Mouse (Mus musculus): ENCODE results near the gene Fbxo45.

The Fbxo45 gene

DNA sequence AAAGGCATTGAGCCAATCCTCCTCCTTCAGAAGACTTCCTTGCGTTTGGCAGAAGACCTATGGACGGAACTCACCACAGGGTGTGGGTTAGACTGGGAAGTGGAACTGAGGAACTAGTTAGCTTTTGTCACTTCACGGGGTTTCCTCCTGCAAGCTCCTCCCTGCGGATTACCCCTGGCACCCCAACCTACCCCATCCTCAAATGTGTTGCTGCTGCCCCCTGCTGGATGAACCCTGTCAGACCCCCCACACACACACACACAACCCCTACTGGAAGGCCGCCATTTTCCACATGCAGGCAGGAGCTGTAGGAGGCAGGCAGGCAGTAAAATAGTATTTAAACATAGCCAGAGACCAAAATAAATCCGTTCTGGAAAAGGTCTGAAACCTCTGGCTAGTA is 44.3 kb downstream of the Fbxo45 start:
- peak; percentile 88 to 94 for DNase-seq (ENCODE audit: low spot score in 2 of 2)

GRCm38 (mm10) chr16:32201004-32201325 is 46.0 kb downstream of the Fbxo45 start:
- DNase-seq (ENCODE audit: low spot score in 2 of 2), result no peak

- peak; percentile 34 to 39 for DNase-seq (ENCODE audit: low spot score in 2 of 2)
These were observed 46.5 kb downstream of the Fbxo45 start for GRCm38 (mm10) chr16:32200256-32201003.

- DNase-seq (ENCODE audit: low spot score in 2 of 2), result peak; percentile 56 to 66
These were observed 56.9 kb downstream of the Fbxo45 start for GRCm38 (mm10) chr16:32190011-32190441.

- DNase-seq (ENCODE audit: low spot score in 2 of 2), result no peak
These were observed 57.8 kb downstream of the Fbxo45 start for GRCm38 (mm10) chr16:32189109-32189508.

GRCm38 (mm10) chr16:32186056-32186455 is 60.9 kb downstream of the Fbxo45 start:
- no peak for DNase-seq (ENCODE audit: low spot score in 2 of 2)
